Mouse (Mus musculus): Measurements from ENCODE around the gene Iqcb1.
"Not testable (repeated sequence)": the region's sequence is repeated elsewhere in the genome, so short reads cannot be mapped to it uniquely, and the experiment has no call there.

The Iqcb1 gene

DNA sequence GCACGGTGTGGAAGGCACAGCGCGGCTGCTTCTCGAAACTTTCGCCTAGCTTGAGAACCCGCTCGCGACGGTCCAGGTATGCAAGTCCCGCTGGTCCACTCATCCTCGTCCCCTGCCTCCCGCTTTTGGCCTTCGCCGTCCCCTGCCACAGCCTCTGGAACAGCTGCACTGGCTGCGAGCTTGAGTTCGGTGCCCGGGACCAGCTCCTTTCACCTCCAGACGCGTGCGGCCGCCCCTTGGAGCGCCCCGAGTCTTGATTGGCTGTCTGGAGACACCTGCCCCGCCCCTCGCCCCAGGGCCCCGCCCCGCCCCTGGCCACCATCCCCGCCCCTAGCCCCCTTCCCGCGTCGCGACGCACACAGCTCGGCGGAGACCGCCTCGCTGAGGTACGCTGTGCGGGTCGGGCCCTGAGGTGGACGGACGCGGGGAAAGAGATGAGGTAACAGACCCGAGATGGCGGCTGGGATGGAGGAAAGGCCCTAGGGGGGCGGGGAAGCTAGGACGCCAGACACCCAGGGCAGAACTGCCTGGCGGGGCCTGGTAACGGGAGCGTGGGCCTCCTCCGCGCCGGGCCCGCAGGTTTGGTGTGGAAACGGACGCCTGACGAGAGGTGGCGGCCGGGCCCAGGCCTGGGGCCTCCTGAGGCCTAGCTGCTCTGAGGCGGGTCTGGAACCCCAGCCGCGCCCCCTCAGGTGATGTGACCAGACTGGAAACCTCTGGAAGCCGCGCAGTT is at the start of gene Iqcb1:
Gene Iqcb1 (plus strand): TSS at position 332 of the 733 bp plus-strand sequence.
- DNase-seq (ENCODE audit: low spot score in 2 of 2) = peak; percentile 55 to 72

DNA sequence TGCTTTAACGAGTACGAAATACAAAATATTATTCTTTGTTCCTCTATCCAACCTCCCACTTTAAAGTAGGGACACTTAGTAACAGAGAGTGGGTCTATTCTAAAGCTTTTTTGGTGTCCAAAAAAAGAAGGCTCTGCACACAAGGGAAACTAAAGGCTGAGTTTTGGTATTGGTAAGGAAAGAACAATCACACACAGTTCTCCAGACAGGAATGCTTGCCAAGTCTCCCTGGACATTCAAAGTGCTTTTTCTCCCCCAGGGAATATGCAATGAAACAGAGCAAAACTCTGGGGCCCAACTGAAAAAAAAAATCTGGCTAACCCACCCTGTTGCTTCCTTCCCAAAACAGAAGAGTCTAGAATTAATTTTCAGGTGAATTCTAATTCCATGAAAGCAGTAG is 44.0 kb upstream of the Iqcb1 start:
- DNase-seq (ENCODE audit: low spot score in 2 of 2) = no peak

- peak in 1 of 2 experiments; percentile 9 for DNase-seq (ENCODE audit: low spot score in 2 of 2)
These were observed 43.4 kb upstream of the Iqcb1 start, which contains the start of gene Slc15a2 for GRCm38 (mm10) chr16:36784594-36785313. Gene Slc15a2 (minus strand): TSS chr16:36784962.

DNA sequence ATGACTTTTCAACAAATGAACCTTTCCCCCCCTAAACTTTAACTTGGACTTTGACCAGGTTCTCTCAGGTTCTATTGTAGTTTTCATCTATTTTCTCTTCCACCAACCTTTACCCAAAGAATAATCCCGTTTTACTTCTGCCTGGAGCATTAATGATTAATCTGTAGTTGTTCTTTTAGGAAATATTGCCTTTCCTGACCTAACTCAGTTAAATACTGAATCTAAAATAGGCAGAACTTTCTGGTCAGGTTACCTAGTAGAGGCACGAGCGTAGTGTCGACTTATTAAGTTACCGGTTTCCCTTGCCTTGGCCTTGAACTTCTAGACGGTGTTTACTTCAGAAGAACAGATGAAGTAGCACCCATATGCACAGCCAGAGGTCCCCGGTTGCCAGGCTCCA is 41.7 kb upstream of the Iqcb1 start:
- DNase-seq (ENCODE audit: low spot score in 2 of 2) = no peak

DNA sequence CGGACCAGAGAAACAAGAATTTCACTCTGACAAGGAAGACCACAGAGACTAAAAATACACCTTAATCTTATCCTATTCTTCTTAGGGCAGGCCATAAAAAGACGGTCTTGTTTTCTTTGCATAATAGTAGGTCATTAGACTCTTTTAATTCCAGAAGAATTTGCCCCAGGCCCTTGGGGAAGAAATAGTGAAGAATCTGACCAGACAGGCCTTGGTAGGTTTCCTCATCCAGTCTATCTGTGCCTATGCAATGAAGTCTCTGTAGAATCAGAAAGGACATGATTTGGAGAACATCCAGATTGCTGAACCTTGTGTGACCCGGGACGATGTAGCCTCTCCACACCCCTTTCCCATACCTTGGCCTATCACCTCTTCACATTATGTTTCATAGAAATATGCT is 38.0 kb upstream of the Iqcb1 start:
- no peak for DNase-seq (ENCODE audit: low spot score in 2 of 2)

DNA sequence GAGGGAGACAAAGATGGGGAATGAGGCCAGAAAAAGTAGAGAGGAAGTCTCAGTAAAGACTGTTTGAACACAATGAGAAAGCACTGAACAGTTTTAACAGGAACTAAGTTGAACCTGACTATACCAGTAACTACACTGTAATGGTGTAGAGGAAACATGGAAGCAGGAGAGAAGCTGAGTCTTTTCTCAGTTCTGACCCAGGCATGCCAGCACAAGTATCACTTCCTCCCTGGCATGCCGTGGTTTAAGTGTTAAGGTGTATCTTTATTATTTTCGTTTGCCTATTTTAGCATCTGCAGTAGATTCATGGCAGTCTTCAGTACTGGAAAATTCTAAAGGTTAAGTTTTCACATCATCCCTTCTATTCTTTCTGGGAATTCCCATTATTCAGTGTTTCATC is 33.2 kb upstream of the Iqcb1 start:
- DNase-seq (ENCODE audit: low spot score in 2 of 2) = no peak

GRCm38 (mm10) chr16:36798334-36798733 is 29.9 kb upstream of the Iqcb1 start:
- no peak for DNase-seq (ENCODE audit: low spot score in 2 of 2)

GRCm38 (mm10) chr16:36802361-36802760 is 25.8 kb upstream of the Iqcb1 start:
- DNase-seq (ENCODE audit: low spot score in 2 of 2) = no peak

DNA sequence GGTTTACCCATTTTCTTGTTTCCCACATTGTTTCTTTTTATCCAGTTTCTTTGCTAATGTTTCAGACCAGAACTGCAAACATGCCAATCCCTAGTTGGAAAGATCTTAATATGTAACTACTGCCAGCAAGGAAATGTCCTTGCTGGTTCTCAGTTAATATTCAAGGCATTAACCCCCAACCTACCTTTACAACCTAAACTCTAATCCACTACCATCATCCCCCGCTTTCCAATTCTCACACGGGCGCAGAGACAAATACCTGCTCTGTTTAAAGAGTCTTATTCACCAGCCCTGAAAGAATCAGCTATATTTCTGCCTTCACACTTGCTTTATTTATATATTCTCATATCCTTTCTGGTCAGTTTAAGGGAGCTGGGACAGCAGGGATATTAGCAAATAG is 19.6 kb upstream of the Iqcb1 start:
- DNase-seq (ENCODE audit: low spot score in 2 of 2) = no peak

GRCm38 (mm10) chr16:36813680-36814079 is 14.5 kb upstream of the Iqcb1 start:
- DNase-seq (ENCODE audit: low spot score in 2 of 2) = no peak

- no peak for DNase-seq (ENCODE audit: low spot score in 2 of 2)
These were observed 11.3 kb upstream of the Iqcb1 start for GRCm38 (mm10) chr16:36816916-36817315.

GRCm38 (mm10) chr16:36817321-36817926 is 10.8 kb upstream of the Iqcb1 start:
- DNase-seq (ENCODE audit: low spot score in 2 of 2) = peak; percentile 45 to 69

- no peak for DNase-seq (ENCODE audit: low spot score in 2 of 2)
These were observed 8.2 kb upstream of the Iqcb1 start for GRCm38 (mm10) chr16:36820016-36820415.

DNA sequence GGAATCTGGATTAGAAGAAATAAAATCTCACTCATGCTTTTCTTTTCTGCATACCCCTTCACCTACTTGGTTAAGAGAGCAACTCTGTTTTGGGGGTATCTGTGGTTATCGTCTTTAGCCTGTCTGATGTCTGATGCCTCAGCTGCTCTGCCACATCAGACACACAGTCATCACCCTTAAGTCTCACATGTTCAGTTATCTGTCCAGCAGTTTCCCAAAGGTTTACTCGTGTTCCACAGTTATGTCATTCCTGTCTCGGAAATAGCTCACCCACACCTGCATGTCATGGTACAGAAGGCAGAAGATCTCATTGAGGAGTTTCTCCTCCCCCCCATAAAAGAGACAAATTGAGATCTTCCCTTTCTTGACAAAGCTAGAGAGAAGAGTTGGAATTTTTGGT is 7.4 kb upstream of the Iqcb1 start:
- no peak for DNase-seq (ENCODE audit: low spot score in 2 of 2)

DNA sequence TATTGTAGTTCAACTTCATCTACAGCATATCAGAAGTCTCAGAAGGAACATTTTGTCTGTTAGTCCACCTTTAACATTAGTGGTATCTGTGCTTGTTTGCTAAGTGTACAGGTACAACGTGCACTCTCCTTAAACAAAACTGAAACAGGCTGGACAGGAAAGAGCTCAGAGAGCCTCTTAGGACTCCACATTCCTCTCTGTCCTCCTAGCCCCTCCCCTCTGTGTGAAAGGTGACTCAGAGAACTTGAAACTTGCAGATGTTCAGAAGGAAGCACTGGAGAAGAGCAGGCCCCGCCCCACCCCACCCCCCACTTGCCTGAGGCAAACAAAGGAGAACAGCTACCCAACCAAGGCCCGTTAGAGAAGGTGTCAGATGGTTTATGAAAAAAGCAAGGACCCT is 6.7 kb upstream of the Iqcb1 start:
- DNase-seq (ENCODE audit: low spot score in 2 of 2) = no peak

DNA sequence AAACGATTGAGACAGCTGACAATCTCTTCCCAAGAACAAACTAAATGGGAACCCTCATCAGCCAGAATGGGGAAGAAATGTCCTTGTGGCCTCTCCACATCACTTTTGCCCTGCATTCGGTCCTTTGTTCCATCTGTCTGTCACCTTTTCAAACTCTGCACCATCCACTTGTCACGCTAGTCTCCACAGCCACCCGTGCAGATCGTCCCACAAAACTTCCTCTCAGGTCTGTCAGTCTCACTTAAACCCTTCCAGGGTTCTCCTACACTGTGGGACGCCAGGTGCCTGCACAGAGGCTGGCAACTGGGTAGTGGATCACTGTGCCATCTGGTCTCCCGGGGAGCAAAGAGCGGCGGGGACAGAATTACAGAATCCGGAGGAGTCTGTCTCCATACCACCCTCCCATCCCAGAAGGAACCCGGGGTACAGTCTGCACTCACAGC is 553 bp upstream of the Iqcb1 start:
- DNase-seq (ENCODE audit: low spot score in 2 of 2) = no peak

- DNase-seq (ENCODE audit: low spot score in 2 of 2) = no peak
These were observed 635 bp downstream of the Iqcb1 start for GRCm38 (mm10) chr16:36828820-36829219.

DNA sequence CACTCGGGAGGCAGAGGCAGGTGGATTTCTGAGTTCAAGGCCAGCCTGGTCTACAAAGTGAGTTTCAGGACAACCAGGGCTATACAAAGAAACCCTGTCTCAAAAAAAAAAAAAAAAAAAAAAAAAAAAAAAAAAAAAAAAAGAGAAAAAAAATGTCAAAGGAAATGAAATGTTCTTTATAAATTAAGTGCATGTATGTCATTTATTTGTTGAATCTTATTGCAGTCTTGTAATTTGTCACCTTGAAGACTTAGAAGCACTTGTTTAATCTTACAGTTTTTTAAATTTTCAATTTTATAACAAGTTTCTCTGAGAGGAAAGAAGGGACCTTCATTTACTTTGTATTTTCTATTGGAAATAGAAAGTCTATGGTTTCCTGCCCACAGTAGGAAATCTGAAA is 18.7 kb downstream of the Iqcb1 start:
- DNase-seq (ENCODE audit: low spot score in 2 of 2) = not testable (repeated sequence)

- DNase-seq (ENCODE audit: low spot score in 2 of 2) = no peak
These were observed 23.0 kb downstream of the Iqcb1 start for GRCm38 (mm10) chr16:36851202-36851601.

- DNase-seq (ENCODE audit: low spot score in 2 of 2) = no peak
These were observed 35.4 kb downstream of the Iqcb1 start for GRCm38 (mm10) chr16:36863585-36863984.

- DNase-seq (ENCODE audit: low spot score in 2 of 2) = no peak
These were observed 41.3 kb downstream of the Iqcb1 start for GRCm38 (mm10) chr16:36869442-36869841.

- DNase-seq (ENCODE audit: low spot score in 2 of 2) = peak; percentile 89 to 93
These were observed 46.5 kb downstream of the Iqcb1 start, which contains the start of the genes Eaf2 and Golgb1 for GRCm38 (mm10) chr16:36874583-36875275. Gene Eaf2 (minus strand): TSS chr16:36875003. Gene Golgb1 (plus strand): TSS chr16:36875140.
